Mouse (Mus musculus) urinary bladder, postnatal 14 days (tissue): Measurements from ENCODE around the gene Lhx5.

Source experiments
- DNase-seq: peaks from one replicate; pipeline ENCODE4 v3.0.0; 2021; ENCODE audit warnings: low spot score

Lhx5 gene

GRCm38 (mm10) chr5:120431649-120432485 is at the start of gene Lhx5:
Gene Lhx5 (plus strand): TSS chr5:120431699.
- no peak for DNase-seq

GRCm38 (mm10) chr5:120386361-120386760 is 45.1 kb upstream of the Lhx5 start:
- no peak for DNase-seq

- no peak for DNase-seq
Measured at GRCm38 (mm10) chr5:120388765-120389164, 42.7 kb upstream of the Lhx5 start.

GRCm38 (mm10) chr5:120389973-120390372 is 41.5 kb upstream of the Lhx5 start:
- DNase-seq, result no peak

GRCm38 (mm10) chr5:120393871-120394667 is 37.4 kb upstream of the Lhx5 start:
- no peak for DNase-seq

GRCm38 (mm10) chr5:120397988-120398387 is 33.5 kb upstream of the Lhx5 start:
- DNase-seq, result no peak

GRCm38 (mm10) chr5:120404831-120405591 is 26.5 kb upstream of the Lhx5 start:
- DNase-seq, result no peak

GRCm38 (mm10) chr5:120408933-120409332 is 22.6 kb upstream of the Lhx5 start:
- DNase-seq, result no peak

- no peak for DNase-seq
Measured at GRCm38 (mm10) chr5:120409385-120410378, 21.8 kb upstream of the Lhx5 start.

GRCm38 (mm10) chr5:120413436-120413835 is 18.1 kb upstream of the Lhx5 start:
- no peak for DNase-seq

- no peak for DNase-seq
Measured at GRCm38 (mm10) chr5:120420106-120420505, 11.4 kb upstream of the Lhx5 start.

GRCm38 (mm10) chr5:120424039-120424438 is 7.5 kb upstream of the Lhx5 start:
- peak; percentile 80 for DNase-seq

GRCm38 (mm10) chr5:120424657-120425056 is 6.8 kb upstream of the Lhx5 start:
- no peak for DNase-seq

GRCm38 (mm10) chr5:120425711-120426110 is 5.8 kb upstream of the Lhx5 start:
- DNase-seq, result no peak

GRCm38 (mm10) chr5:120426572-120426971 is 4.9 kb upstream of the Lhx5 start:
- DNase-seq, result no peak

GRCm38 (mm10) chr5:120427451-120427938 is 4.0 kb upstream of the Lhx5 start:
- no peak for DNase-seq

- no peak for DNase-seq
Measured at GRCm38 (mm10) chr5:120428189-120428838, 3.2 kb upstream of the Lhx5 start.

GRCm38 (mm10) chr5:120428990-120429389 is 2.5 kb upstream of the Lhx5 start:
- DNase-seq, result no peak

GRCm38 (mm10) chr5:120429692-120430091 is 1.8 kb upstream of the Lhx5 start:
- no peak for DNase-seq

GRCm38 (mm10) chr5:120431001-120431583 is 407 bp upstream of the Lhx5 start:
- DNase-seq, result no peak
